Mouse (Mus musculus): ENCODE measurements at regions not wholly inside any gene's neighbourhood (a gene's known extent, or its start where the extent isn't known, plus 50 kb on each side); places are given as distances from the start of the nearest gene placed in this dataset.

- TF ChIP-seq CTCF (IDR thresholded peaks at IDR 0.05; ENCODE audit: extremely low read depth, insufficient read length, insufficient replicate concordance, low read depth, low read length) (no peak), POLR2A (IDR thresholded peaks at IDR 0.05; ENCODE audit: low read depth, low read length) (no peak)
These were observed 141.5 kb upstream of the Jag1 start for GRCm38 (mm10) chr2:137257847-137258515.
